Mouse (Mus musculus) heart, embryonic 11.5 days (tissue): Measurements from ENCODE around the gene Mxd4. TPM values are rescaled to one million over a fixed set of nuclear protein-coding genes. Genes with fewer than 3 reads are reported as not detected.

Experiments
- ATAC-seq: fragments of 200-750 bp; cut with Nextera tagmentation; replicated peaks from 2 replicates; pipeline ENCODE4 v1.8.0; 2017; ENCODE audit warnings: moderate library complexity; ENCODE audit not compliant: insufficient number of reproducible peaks, low FRiP score, low TSS enrichment
- H3K27ac ChIP-seq: fragments of 300-500 bp; sonication (generic); 2 replicates; pipeline ENCODE4 v1.5.1; 2014; ENCODE audit warnings: mild to moderate bottlenecking, low read depth, low read length
- H3K27me3 ChIP-seq: fragments of 300-500 bp; sonication (generic); 2 replicates; pipeline ENCODE4 v1.6.1; 2014; ENCODE audit warnings: mild to moderate bottlenecking, low read length, mixed read lengths; ENCODE audit not compliant: control insufficient read depth, insufficient read depth
- H3K36me3 ChIP-seq: fragments of 300-500 bp; sonication (generic); 2 replicates; pipeline ENCODE4 v1.6.1; 2014; ENCODE audit warnings: mild to moderate bottlenecking, low read length, moderate library complexity, mixed read lengths; ENCODE audit not compliant: control insufficient read depth, insufficient read depth
- H3K4me1 ChIP-seq: fragments of 300-500 bp; sonication (generic); 2 replicates; pipeline ENCODE4 v1.6.1; 2014; ENCODE audit warnings: low read length; ENCODE audit not compliant: control insufficient read depth, insufficient read depth
- H3K4me2 ChIP-seq: fragments of 300-500 bp; sonication (generic); 2 replicates; pipeline ENCODE4 v1.6.1; 2014; ENCODE audit warnings: mild to moderate bottlenecking, moderate library complexity
- H3K4me3 ChIP-seq: fragments of 300-500 bp; sonication (generic); 2 replicates; pipeline ENCODE4 v1.5.1; 2014; ENCODE audit warnings: low read depth, low read length
- H3K9ac ChIP-seq: fragments of 300-500 bp; sonication (generic); 2 replicates; pipeline ENCODE4 v1.6.1; 2014; ENCODE audit warnings: mild to moderate bottlenecking, low read depth, low read length, moderate library complexity
- H3K9me3 ChIP-seq: fragments of 300-500 bp; sonication (generic); replicated peaks from 2 replicates; pipeline ENCODE4 v1.6.1; 2016; ENCODE audit warnings: low read length; ENCODE audit not compliant: control insufficient read depth
- WGBS: fragments of 180-500 bp; shearing (Covaris S2); extraction: QIAGEN DNeasy Blood & Tissue Kit; methylation state at CpG from one replicate; pipeline ENCODE4 v1.1.7; 2014; ENCODE audit not compliant: insufficient replicate concordance; 5-methylcytosine and 5-hydroxymethylcytosine counted together
- polyA plus RNA-seq: library from polyadenylated mRNA; unstranded; fragments of >200 nt; fragmentation: Nextera tagmentation; extraction: Ambion mirVana; gene quantifications from 2 replicates; pipeline ENCODE4 v1.2.1, GENCODE M21; 2014

The Mxd4 gene
- polyA plus RNA-seq, 1 experiment from 2014 or later = 23.3 TPM

DNA sequence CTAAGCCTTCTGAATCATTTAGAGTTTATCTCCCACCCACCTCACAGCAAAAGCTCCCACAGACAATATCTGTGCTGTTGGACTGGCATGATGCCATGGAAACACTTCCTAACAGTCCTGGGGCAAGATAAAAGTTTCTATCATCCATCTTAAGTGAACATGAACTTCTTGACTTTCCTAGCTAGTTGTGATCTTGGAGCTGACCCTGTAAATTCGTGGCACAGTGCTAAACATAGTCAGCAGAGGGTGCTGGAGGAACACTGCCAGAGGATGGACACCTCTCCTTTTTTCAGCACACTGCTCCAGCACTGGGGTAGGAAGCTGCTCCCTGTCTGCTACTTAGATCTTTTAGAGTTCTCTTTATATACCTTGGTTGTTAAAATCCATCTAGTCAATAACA is 47.8 kb downstream of the Mxd4 start:
- Histone ChIP-seq H3K27me3 (no peaks in the 10 kb centered on the region), H3K27ac (no peak overlapping the region), H3K4me2 (no peak overlapping the region), H3K9me3 (no peaks in the 10 kb centered on the region), H3K4me1 (no peaks in the 10 kb centered on the region), H3K36me3 (no peaks in the 10 kb centered on the region), H3K9ac (no peak overlapping the region), H3K4me3 (no peak overlapping the region)
- 3% methylated on average over 1 of the region's 1 CpGs for WGBS
- ATAC-seq = no peak

- Histone ChIP-seq H3K36me3 (no peaks in the 10 kb centered on the region), H3K9me3 (no peaks in the 10 kb centered on the region), H3K4me3 (no peak overlapping the region), H3K27ac (no peak overlapping the region), H3K9ac (no peak overlapping the region), H3K27me3 (no peaks in the 10 kb centered on the region), H3K4me2 (no peak overlapping the region), H3K4me1 (no peaks in the 10 kb centered on the region)
- no peak for ATAC-seq
- WGBS = 66% methylated on average over 2 of the region's 2 CpGs
Observed at GRCm38 (mm10) chr5:34132731-34133130, 54.8 kb downstream of the Mxd4 start.

GRCm38 (mm10) chr5:34124131-34124530 is 63.4 kb downstream of the Mxd4 start:
- no peak overlapping the region for H3K4me3 ChIP-seq
- H3K27me3 ChIP-seq = no peaks in the 10 kb centered on the region
- no peak overlapping the region for H3K4me2 ChIP-seq
- no peaks in the 10 kb centered on the region for H3K4me1 ChIP-seq
- H3K36me3 ChIP-seq = no peaks in the 10 kb centered on the region
- ATAC-seq = no peak
- H3K27ac ChIP-seq = no peak overlapping the region
- H3K9me3 ChIP-seq = no peaks in the 10 kb centered on the region
- H3K9ac ChIP-seq = no peak overlapping the region
- WGBS = 21% methylated on average over 1 of the region's 1 CpGs

Other genes starting within 250 kb of the Mxd4 start
- 67.7 and 87.1 TPM in 2 replicates for gene Gm1673, start 204.3 kb downstream of the Mxd4 start, polyA plus RNA-seq
- 0.17 and 0.35 TPM in 2 replicates for gene Nat8l, start 191.7 kb downstream of the Mxd4 start, polyA plus RNA-seq
- 0.38 and 0.52 TPM in 2 replicates for gene Poln, start 18.3 kb downstream of the Mxd4 start, polyA plus RNA-seq
- gene Haus3, start 18.2 kb downstream of the Mxd4 start, polyA plus RNA-seq = 28.8 and 31.2 TPM in 2 replicates
- 0.29 and 0.46 TPM in 2 replicates for gene Zfyve28, start 100.7 kb upstream of the Mxd4 start, polyA plus RNA-seq
- 0.07 and 0.10 TPM in 2 replicates for gene Cfap99, start 100.9 kb upstream of the Mxd4 start, polyA plus RNA-seq
- 125 and 143 TPM in 2 replicates for gene Rnf4, start 148.6 kb upstream of the Mxd4 start, polyA plus RNA-seq
- 9.4 and 12.0 TPM in 2 replicates for gene Fam193a, start 182.2 kb upstream of the Mxd4 start, polyA plus RNA-seq